Mouse (Mus musculus) lung, adult 18-20 months (tissue): ENCODE results near the gene Mamstr.

Experiments used
- DNase-seq, 2 experiments: peaks; one replicate each; pipeline ENCODE4 v3.0.0; 2022; ENCODE audit warnings: mixed read lengths in 2 of 2

Gene Mamstr

GRCm38 (mm10) chr7:45639561-45640027 is at the start of gene Mamstr:
Mamstr (plus strand) TSS chr7:45639977.
- no peak for DNase-seq

- DNase-seq, result no peak
These were observed 48.9 kb upstream of the Mamstr start for GRCm38 (mm10) chr7:45590874-45591273.

- no peak for DNase-seq
These were observed 47.9 kb upstream of the Mamstr start for GRCm38 (mm10) chr7:45591880-45592279.

DNA sequence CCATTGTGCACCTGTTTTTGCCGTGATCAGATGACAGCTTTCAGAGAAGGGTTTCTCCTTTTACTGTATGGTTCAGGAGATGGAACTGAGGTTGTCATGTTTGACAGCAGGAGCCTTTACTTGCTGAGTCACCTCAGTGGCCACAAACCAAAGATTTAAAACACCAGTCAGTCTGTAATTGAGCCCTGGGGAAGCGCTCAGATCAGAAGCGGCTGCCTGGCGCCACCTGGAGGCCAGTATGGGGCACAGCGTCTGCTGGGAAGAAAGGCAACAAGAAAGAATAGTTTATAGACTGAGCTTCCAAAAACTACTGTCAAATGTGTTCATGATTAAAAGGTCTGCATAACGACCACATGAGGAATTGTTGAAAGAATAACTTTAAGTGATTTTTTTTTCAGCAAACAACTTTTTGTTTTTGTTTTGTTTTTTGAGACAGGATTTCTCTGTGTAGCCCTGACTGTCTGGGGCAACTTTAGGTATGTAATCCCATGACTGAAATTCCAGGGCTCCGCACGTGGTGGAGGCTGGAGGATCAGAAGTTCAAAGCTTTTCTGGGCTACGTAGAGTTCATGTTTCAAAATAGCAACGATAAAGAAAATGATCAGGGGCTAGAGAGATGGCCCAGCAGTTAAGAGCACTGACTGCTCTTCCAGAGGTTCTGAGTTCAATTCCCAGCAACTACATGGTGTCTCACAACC is 46.5 kb upstream of the Mamstr start:
- peak; percentile 58 to 69 for DNase-seq

DNA sequence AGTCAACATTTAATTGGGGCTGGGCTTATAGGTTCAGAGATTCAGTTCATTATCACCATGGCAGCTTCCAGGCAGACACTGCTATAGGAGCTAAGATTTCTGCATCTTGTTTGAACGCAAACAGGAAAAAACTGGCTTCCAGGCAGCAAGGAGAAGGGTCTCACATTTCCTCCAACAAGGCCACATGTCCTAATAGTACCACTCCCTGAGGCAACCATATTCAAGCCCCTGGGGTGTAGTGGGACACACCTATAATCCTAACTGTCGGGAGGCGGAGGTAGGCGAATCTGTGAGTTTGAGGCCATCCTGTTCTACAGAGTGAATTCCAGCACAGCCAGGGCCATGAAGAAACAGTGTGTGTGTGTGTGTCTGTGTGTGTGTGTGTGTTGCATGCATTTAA is 44.6 kb upstream of the Mamstr start:
- no peak for DNase-seq

DNA sequence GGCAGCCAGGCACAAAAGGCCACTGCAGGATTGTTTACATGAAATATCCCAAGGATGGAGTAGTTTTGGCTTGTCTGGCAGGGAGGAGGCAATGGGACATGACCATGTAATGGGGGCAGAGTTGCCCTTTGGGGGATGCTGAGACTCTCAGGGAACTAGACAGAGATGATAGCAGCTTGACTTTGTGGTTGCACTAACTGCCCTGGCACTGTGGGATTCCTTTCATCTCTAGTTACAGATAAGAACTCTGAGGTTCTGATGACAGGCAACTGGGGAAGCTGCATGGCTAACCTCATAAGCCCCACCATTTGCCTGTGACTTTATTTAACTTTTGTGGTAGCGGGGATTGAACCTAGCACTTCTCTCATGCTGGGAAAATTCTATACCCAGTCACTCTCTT is 43.7 kb upstream of the Mamstr start:
- no peak for DNase-seq

GRCm38 (mm10) chr7:45597013-45597412 is 42.8 kb upstream of the Mamstr start:
- no peak for DNase-seq

- DNase-seq, result no peak
These were observed 42.2 kb upstream of the Mamstr start for GRCm38 (mm10) chr7:45597527-45597926.

DNA sequence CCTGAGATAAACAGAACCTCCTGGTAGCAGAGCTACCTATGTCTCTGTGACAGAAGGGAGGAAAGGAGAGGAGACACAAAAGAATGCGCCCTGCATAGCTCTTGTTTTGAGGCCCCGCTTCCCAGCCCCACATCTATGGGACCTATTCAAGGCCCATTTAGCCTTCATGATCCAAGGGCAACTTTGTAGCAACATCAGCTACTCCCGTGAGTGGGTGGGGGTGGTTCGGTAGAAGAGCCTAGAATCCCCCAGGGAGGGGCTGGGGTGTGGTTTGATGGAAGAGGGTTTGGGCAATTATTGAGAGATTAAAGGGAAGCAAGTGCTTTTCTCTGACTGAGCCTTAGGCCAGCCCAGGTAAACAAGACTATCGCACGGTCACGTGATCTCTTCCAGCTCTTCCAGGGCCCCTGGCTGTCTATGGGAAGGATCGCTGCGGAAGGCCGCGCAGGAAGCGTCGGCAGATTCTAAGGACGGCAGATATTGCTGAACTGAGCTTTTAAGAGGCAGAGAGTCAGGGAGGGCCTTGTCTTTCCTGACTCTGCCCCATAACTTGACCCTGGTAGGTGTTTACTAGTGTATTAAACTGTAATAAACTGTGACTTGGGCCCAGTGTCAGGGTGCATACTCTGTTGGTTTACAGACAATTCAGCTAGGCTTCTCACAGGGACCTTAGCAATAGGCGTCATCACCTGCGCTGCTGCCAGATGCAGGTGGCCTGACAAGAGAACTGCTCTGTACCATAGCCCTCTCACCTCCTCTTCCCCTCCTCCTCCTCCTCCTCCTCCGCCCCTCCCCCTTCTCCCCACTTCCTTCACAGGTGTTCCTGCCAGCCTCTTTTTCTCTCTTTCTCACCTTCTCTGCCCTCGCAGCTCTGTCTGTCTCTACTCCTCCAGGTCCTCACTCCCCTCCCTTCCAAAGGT is 40.6 kb upstream of the Mamstr start:
- no peak for DNase-seq

- DNase-seq, result no peak
These were observed 34.0 kb upstream of the Mamstr start for GRCm38 (mm10) chr7:45605704-45606289.

DNA sequence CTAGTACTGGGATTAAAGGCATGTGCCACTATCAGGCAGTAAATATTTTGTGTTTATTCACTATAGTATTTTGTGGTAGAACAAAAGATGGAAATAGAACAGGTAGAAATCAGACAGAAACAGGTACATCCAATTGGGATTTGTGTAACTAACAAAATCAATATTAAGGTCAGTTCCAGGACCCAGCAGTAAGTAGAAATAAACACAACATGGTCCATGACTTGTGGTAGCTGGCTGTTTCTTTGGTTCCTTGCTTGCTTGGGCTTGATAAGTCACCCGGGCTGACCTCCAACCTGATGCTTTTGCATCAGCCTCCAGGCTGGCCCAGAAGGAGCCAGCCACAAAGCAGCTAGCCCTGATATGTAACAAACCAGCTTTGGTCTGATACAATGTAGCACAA is 30.3 kb upstream of the Mamstr start:
- DNase-seq, result no peak

DNA sequence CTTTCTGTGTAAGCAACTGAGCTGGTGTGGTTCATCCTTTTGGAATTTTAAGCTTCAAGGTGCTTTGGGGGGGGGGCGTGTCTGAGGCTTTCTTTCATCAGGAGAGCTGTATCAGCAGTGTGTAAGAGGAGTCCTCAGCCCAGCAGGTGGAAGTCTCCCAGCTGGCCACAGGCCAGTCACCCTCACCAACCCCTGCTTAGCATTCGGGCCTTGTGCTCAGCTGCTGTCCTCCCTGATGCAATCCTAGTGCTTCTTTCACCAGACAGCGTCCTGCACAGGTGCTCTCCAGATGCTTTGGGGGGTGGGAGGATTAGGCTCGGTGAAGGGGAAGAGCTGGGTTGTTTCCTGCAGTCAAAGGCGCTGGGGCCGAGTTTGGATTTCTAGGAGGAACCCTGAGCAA is 23.5 kb upstream of the Mamstr start:
- no peak for DNase-seq

DNA sequence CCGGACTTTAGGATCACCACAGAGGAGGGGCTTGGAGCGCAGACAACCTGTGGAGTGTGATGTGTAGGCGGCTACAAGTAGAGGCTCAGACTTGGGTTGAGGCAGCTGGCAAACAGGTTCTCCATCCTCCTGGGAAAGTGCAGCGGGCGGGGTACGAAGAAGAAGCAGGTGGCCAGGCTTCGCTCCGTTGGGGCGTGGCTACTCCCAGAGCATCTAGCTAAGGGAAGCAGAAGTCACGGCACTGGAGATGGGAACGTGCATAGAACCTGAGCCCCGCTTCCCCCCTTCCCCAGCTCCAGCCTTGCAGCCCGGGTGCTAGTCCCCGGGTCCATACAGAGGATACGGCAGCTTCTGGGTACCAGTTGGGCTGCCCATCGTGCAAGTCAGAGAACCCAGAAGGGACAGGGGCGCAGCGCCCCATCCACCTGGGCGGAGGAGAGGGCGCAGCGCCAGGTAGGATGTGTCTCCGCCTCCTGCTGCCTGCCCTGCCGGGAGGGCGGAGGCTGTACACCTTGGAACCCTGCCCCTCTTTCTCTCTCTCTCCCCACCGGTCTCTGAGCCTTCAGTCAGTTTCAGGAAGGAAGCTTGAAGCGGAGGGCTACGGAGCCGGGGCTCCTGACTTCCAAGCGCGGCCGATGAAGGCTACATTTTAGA is 22.6 kb upstream of the Mamstr start, which contains the start of gene Fut1:
TSS of gene Fut1 (plus strand) at position 248 of the 654 bp plus-strand sequence.
- peak in 1 of 2 experiments; percentile 25 for DNase-seq

DNA sequence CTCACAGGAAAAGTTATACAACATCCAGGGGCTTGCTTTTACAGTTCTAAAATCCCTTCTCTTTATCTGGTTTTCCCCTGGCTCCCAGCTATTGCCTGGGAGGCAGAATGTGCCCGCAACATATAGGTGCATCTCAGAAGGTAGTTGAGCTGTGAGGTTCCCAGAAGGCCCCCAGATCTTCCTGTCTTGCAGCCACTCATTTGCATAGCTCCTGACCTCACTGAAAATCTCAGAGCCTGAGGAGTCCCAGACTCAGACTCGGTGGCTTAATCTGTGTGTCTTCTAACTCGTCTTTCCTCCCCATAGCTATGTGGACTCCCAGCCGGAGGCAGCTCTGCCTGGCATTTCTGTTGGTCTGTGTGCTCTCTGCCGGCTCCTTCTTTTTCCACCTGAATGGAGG is 21.5 kb upstream of the Mamstr start:
- no peak for DNase-seq

DNA sequence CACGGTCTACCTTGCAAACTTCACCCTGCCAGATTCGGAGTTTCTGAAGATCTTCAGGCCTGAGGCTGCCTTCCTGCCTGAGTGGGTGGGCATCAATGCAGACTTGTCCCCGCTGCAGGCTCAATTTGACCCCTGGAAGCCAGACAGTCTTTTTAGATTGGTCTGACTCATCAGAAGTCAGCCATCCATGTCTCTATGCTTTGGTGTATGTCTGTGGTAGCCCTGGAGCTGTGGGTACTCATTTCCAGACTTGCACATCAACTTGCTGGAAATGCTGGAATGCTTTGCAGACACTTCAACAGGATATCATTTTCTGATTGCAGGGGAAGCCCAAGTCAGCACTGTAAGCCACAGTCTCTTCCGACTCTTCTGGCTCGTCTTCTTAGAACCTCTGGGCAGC is 20.2 kb upstream of the Mamstr start:
- no peak for DNase-seq

- DNase-seq, result peak in 1 of 2 experiments; percentile 50
These were observed 18.3 kb upstream of the Mamstr start, which contains the start of gene Izumo1 for GRCm38 (mm10) chr7:45621443-45621842. Izumo1 (plus strand) TSS chr7:45621811.

DNA sequence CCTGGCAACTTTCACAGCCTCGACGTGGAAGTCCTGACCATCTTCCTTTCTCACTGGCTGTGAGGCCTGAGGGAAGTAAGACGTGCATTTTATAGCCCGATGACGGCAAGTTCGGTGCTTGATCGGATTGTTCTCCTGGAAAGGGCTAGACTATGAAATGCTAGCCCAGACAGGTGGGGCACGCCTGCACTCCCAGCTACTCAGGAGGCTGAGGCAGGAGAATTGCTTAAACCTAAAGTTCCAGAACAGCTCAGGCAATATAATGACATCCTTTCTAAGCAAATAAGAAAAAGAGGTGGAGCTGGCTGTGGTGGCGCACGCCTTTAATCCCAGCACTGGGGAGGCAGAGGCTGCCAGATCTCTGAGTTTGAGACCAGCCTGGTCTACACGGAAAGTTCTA is 16.3 kb upstream of the Mamstr start:
- DNase-seq, result no peak

DNA sequence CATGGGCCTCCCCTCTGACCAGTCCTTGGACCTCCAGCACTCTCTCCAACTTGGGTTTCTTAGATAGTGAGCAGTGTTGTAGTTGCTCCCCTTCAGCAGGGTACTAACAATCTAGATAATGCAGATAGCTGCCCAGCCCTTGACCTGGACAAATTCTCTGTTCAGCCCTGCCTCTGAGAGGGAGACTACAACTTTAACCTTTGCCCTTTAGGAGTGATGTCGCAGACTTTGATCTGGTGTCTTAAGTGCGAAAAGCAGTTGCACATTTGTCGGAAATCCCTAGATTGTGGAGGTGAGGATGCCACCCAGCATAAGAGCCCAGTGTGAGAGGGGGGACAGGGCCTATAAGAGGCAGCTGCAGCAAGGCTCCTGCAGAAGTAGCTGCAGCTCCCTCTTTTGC is 15.1 kb upstream of the Mamstr start:
- DNase-seq, result no peak

DNA sequence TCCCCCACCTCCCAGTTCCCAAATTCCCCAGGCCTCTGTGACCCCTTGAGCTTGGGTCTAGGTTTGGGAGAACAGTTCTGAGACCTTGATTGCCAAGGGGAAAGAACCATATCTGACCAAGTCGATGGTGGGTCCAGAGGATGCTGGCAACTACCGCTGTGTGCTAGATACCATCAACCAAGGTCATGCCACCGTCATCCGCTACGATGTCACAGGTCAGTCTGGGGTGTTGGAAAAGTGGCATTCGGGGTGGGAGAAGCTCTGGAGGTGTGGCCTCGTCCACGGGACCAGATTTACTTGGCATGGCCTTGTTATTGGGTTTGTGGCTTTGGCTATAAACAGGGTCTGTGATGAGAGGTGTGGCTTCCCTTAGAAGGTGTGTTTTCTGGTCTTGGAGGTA is 14.3 kb upstream of the Mamstr start:
- DNase-seq, result no peak

- DNase-seq, result peak; percentile 34 to 60
These were observed 13.2 kb upstream of the Mamstr start for GRCm38 (mm10) chr7:45626571-45627076.

DNA sequence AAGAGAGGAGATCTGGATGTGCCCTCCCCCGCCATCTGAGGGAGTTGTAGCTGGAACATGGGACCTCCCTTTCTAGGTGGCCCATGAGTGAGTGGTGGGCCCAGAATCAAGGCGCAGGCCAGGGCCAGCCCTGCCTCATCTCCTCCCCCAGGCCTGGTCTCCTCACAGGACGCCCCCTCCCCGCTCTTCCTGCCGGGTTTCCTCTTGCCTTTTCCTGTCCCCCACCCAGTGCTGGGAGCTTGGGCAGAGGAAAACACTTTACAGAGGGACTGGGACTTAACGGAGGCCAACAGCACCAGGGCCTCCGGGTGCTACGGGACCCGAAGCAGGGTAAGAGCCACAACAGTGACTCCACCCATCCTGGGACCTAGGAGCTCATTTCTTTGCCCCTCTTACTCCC is 12.5 kb upstream of the Mamstr start, which contains the start of gene Rasip1:
TSS of gene Rasip1 (plus strand) at position 228 of the 400 bp plus-strand sequence.
- peak; percentile 79 to 84 for DNase-seq
